Mouse (Mus musculus) heart, adult 2 months (tissue): ENCODE data around the gene Gng8. TPM values are rescaled to one million over a fixed set of nuclear protein-coding genes. Genes with fewer than 3 reads are reported as not detected.

ENCODE experiments used
- DNase-seq, 2 experiments: peaks; one replicate each; pipeline ENCODE4 v3.0.0; 2021
- H3K27ac ChIP-seq: fragments of 200-600 bp; 2 replicates; pipeline ENCODE4 v1.8.1; 2022
- H3K27me3 ChIP-seq: fragments of 200-500 bp; 2 replicates; pipeline ENCODE4 v1.6.1; 2012; ENCODE audit warnings: mild to moderate bottlenecking, low read length, inconsistent platforms, mixed read lengths; ENCODE audit not compliant: control insufficient read depth, insufficient read depth
- H3K36me3 ChIP-seq: fragments of 200-500 bp; 2 replicates; pipeline ENCODE4 v1.6.1; 2012; ENCODE audit warnings: low read length, inconsistent platforms; ENCODE audit not compliant: control insufficient read depth, insufficient read depth
- H3K4me1 ChIP-seq: fragments of 200-500 bp; 2 replicates; pipeline ENCODE4 v1.6.1; 2011; ENCODE audit warnings: low read length; ENCODE audit not compliant: control insufficient read depth, insufficient read depth
- H3K4me3 ChIP-seq: fragments of 200-600 bp; 2 replicates; pipeline ENCODE4 v1.8.1; 2022
- H3K79me2 ChIP-seq: fragments of 200-500 bp; replicated peaks from 2 replicates; pipeline ENCODE4 v1.6.1; 2012; ENCODE audit warnings: mild to moderate bottlenecking, inconsistent platforms, low read length, moderate library complexity, mixed read lengths; ENCODE audit not compliant: control insufficient read depth, insufficient read depth
- H3K9ac ChIP-seq: fragments of 200-500 bp; 2 replicates; pipeline ENCODE4 v1.6.1; 2012; ENCODE audit warnings: low read depth, mild to moderate bottlenecking, control low read depth, inconsistent platforms, low read length, mixed read lengths
- CTCF ChIP-seq: fragments of 200-600 bp; IDR thresholded peaks from 2 replicates; pipeline ENCODE4 v1.8.1; 2022; ENCODE audit warnings: antibody characterized with exemption, mild to moderate bottlenecking, moderate library complexity
- EP300 ChIP-seq: fragments of 200-500 bp; IDR thresholded peaks from 2 replicates; pipeline ENCODE4 v1.6.1; 2011; ENCODE audit warnings: low read depth, low read length, control low read depth; ENCODE audit not compliant: insufficient read depth
- POLR2A ChIP-seq: fragments of 200-500 bp; IDR thresholded peaks from 2 replicates; pipeline ENCODE4 v1.6.1; 2011; ENCODE audit warnings: mild to moderate bottlenecking, low read depth, low read length, control low read depth; ENCODE audit not compliant: insufficient read depth
- WGBS: fragments of 180-500 bp; shearing (Covaris S2); methylation state at CpG from one replicate; pipeline ENCODE4 v1.1.7; 2018; 5-methylcytosine and 5-hydroxymethylcytosine counted together
- intact Hi-C: fragments of 180-260 bp; cut with DNase I; formaldehyde crosslinking; loops from one replicate; pipeline ENCODE4 v1.15.1; 2025
- long read RNA-seq: library from polyadenylated mRNA; stranded (forward); transcript quantifications from one replicate; pipeline ENCODE4 v2.0.0, GENCODE M21; 2021
- polyA plus RNA-seq: library from polyadenylated mRNA; depleted of rRNA; stranded (reverse); fragments of >200 nt; gene quantifications from 2 replicates; pipeline ENCODE4 v1.2.3, GENCODE M21; 2012; rRNA removed
- total RNA-seq, 2 experiments: library from RNA; stranded (reverse); gene quantifications; 2 replicates each; pipeline ENCODE4 v1.2.3; 2021

The Gng8 gene
- total RNA-seq (1 to 10 TPM in 1 of 2 experiments, under 1 TPM in 1; 0.47 to 1.6 TPM), polyA plus RNA-seq (7.4 and 13.1 TPM in 2 replicates)
- long read RNA-seq, result 0 reads

- DNase-seq, result peak; percentile 87
- 2% methylated on average over 30 of the region's 30 CpGs for WGBS
- no peaks in the 10 kb centered on the region; the same call in 1 of the 2 replicates for H3K4me1 ChIP-seq
Observed at GRCm38 (mm10) chr7:16891641-16892351, at the start of gene Gng8. TSS of gene Gng8 (plus strand) at chr7:16891786.

GRCm38 (mm10) chr7:16842645-16843063 is 48.9 kb upstream of the Gng8 start, which contains the start of gene Prkd2:
TSS of gene Prkd2 (plus strand) at chr7:16842902.
- Histone ChIP-seq H3K36me3 (no peaks in the 10 kb centered on the region), H3K27ac (peak within 1 kb of the TSS; percentile 99), H3K27me3 (no peaks in the 10 kb centered on the region), H3K9ac (peak within 1 kb of the TSS; percentile 85), H3K4me3 (peak within 1 kb of the TSS; percentile 62), H3K4me1 (peaks cover 9% of the 10 kb centered on the region), H3K79me2 (no peaks in the 10 kb centered on the region)
- intact Hi-C loops, result loop anchor here (2.0 kb wide), 1 partner anchor 16 kb away; no protein-coding TSS in a partner anchor
- peak; percentile 95 to 98 for DNase-seq
- no peak for TF ChIP-seq EP300
- TF ChIP-seq POLR2A, result peak; percentile 80; the same call in 1 of the 2 replicates
- no peak for TF ChIP-seq CTCF
- WGBS, result 1% methylated on average over 32 of the region's 32 CpGs

More at GRCm38 (mm10) chr7:16891641-16892351, at the start of gene Gng8:
- H3K27ac ChIP-seq, result peak within 1 kb of the TSS; percentile 58
- H3K27me3 ChIP-seq, result no peaks in the 10 kb centered on the region
- intact Hi-C loops, result loop anchor here (1.0 to 5.0 kb wide), 4 partner anchors 17 to 144 kb away; no protein-coding TSS in a partner anchor
- H3K36me3 ChIP-seq, result no peaks in the 10 kb centered on the region
- H3K9ac ChIP-seq, result 0 out of 2 replicates have a peak within 1 kb of the TSS, but pooled peaks have one; percentile 6
- no peaks in the 10 kb centered on the region for H3K79me2 ChIP-seq
- no peak for TF ChIP-seq POLR2A
- peak; percentile 96 for TF ChIP-seq CTCF
- peak; percentile 22; the same call in 1 of the 2 replicates for TF ChIP-seq EP300
- peak within 1 kb of the TSS; percentile 36 for H3K4me3 ChIP-seq

GRCm38 (mm10) chr7:16843441-16844171 is 48.0 kb upstream of the Gng8 start:
- peak; percentile 76 to 78 for DNase-seq
- WGBS, result 5% methylated on average over 33 of the region's 33 CpGs
- H3K36me3 ChIP-seq, result peaks cover 3% of the 10 kb centered on the region; the same call in 1 of the 2 replicates

GRCm38 (mm10) chr7:16844696-16845071 is 46.9 kb upstream of the Gng8 start:
- Histone ChIP-seq H3K79me2 (no peaks in the 10 kb centered on the region), H3K27me3 (no peaks in the 10 kb centered on the region), H3K4me3 (peak overlapping the region; percentile 62), H3K36me3 (peaks cover 3% of the 10 kb centered on the region; the same call in 1 of the 2 replicates), H3K4me1 (peaks cover 9% of the 10 kb centered on the region), H3K9ac (peak overlapping the region; percentile 67), H3K27ac (peak overlapping the region; percentile 99)
- TF ChIP-seq POLR2A, result no peak; the same call in 1 of the 2 replicates
- TF ChIP-seq EP300, result no peak
- TF ChIP-seq CTCF, result no peak
- WGBS, result 32% methylated on average over 3 of the region's 3 CpGs
- intact Hi-C loops, result loop anchor here (1.0 to 2.0 kb wide), 2 partner anchors 89 to 214 kb away; no protein-coding TSS in a partner anchor
- peak in 1 of 2 experiments; percentile 53 for DNase-seq

More at GRCm38 (mm10) chr7:16843441-16844171, 48.0 kb upstream of the Gng8 start:
- no peaks in the 10 kb centered on the region for H3K27me3 ChIP-seq
- H3K9ac ChIP-seq, result peak overlapping the region; percentile 80
- peaks cover 9% of the 10 kb centered on the region for H3K4me1 ChIP-seq
- intact Hi-C loops, result loop anchor here (2.0 kb wide), 2 partner anchors 17 to 215 kb away; no protein-coding TSS in a partner anchor
- peak overlapping the region; percentile 99 for H3K27ac ChIP-seq
- H3K4me3 ChIP-seq, result peak overlapping the region; percentile 62
- TF ChIP-seq POLR2A, result peak; percentile 65; the same call in 1 of the 2 replicates
- TF ChIP-seq CTCF, result no peak
- H3K79me2 ChIP-seq, result no peaks in the 10 kb centered on the region

- H3K4me3 ChIP-seq, result peak overlapping the region; percentile 62
- peak overlapping the region; percentile 99 for H3K27ac ChIP-seq
- peaks cover 3% of the 10 kb centered on the region; the same call in 1 of the 2 replicates for H3K36me3 ChIP-seq
- H3K4me1 ChIP-seq, result peaks cover 9% of the 10 kb centered on the region
- no peaks in the 10 kb centered on the region for H3K79me2 ChIP-seq
- no peaks in the 10 kb centered on the region for H3K27me3 ChIP-seq
- intact Hi-C loops, result loop anchor here (1.0 to 2.0 kb wide), 2 partner anchors 90 to 214 kb away; no protein-coding TSS in a partner anchor
- DNase-seq, result peak; percentile 73 to 81
- peak overlapping the region; percentile 75 for H3K9ac ChIP-seq
- WGBS, result 32% methylated on average over 14 of the region's 14 CpGs
- TF ChIP-seq POLR2A (peak; percentile 38; the same call in 1 of the 2 replicates), CTCF (no peak), EP300 (peak; percentile 78; the same call in 1 of the 2 replicates)
Observed at GRCm38 (mm10) chr7:16845072-16845819, 46.3 kb upstream of the Gng8 start.
